16 mouse cellular contexts compared by ENCODE assay signal in the genomic region with DNA sequence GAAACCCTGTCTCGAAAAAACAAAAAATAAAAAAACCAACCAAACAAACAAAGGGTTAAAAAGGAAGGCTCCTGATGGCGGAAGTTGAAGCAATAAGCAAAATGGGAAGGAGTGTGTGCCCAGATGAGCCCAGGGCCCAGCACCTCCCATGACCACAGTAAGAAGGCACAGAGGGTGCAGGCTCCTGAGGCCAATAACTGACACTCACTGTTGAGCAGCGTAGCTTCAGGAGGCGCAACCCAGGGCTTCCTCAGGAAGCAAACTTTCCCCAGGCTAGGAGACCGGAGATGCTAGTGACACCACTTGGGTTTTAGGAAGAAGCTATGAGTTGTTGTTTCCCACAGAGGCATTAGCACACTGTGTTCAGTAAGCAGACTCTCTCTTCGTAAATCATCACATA. TPM values are rescaled to one million over a fixed set of nuclear protein-coding genes. Genes with fewer than 3 reads are reported as not detected.
A peak's percentile ranks its signal among the peaks of the same experiment; 100 is the strongest.
DNase-seq lines count a peak whose midpoint lies in the region; ATAC-seq lines count a peak whose summit lies in the region.
"Had no signal": no experiment of that assay in that cellular context is flagged by ENCODE, and none has a peak within 500 bp of the region (broad histone marks: within the 10 kb centered on the region; RNA-seq: fewer than 3 reads in every experiment).

No protein-coding gene starts in this region.

- H3K9ac ChIP-seq in liver, embryonic 11.5 days (ENCODE audit: low read depth, low read length): no peak overlapping the region
- no peak overlapping the region for H3K9ac ChIP-seq in liver, embryonic 16.5 days (ENCODE audit: low read depth, low read length)
- H3K9ac ChIP-seq in forebrain, embryonic 11.5 days (ENCODE audit: low read length): no peak overlapping the region

- peaks cover 6% of the 10 kb centered on the region for H3K27me3 ChIP-seq in liver, embryonic 11.5 days (replicated peaks; ENCODE audit: control insufficient read depth, insufficient read depth, low read length)
- H3K27me3 ChIP-seq in liver, embryonic 16.5 days (ENCODE audit: control insufficient read depth, insufficient read depth, low read depth, low read length): no peaks in the 10 kb centered on the region
- H3K27me3 ChIP-seq in forebrain, embryonic 11.5 days (ENCODE audit: control insufficient read depth, insufficient read depth, low read length): peaks cover 2% of the 10 kb centered on the region; the same call in 1 of the 2 replicates

- no peaks in the 10 kb centered on the region for H3K36me3 ChIP-seq in liver, embryonic 11.5 days (ENCODE audit: control insufficient read depth, insufficient read depth, low read length)
- no peaks in the 10 kb centered on the region for H3K36me3 ChIP-seq in liver, embryonic 16.5 days (ENCODE audit: control insufficient read depth, insufficient read depth)
- H3K36me3 ChIP-seq in forebrain, embryonic 11.5 days (ENCODE audit: control insufficient read depth, insufficient read depth, low read length): no peaks in the 10 kb centered on the region
- H3K36me3 ChIP-seq: hindbrain, embryonic 10.5 days had no signal

- no peak overlapping the region for H3K4me3 ChIP-seq in liver, embryonic 11.5 days (ENCODE audit: low read depth, low read length)
- H3K4me3 ChIP-seq in liver, embryonic 16.5 days (ENCODE audit: low read depth, low read length): no peak overlapping the region
- no peak overlapping the region for H3K4me3 ChIP-seq in forebrain, embryonic 11.5 days (ENCODE audit: low read depth, low read length)
- H3K4me3 ChIP-seq: hindbrain, embryonic 10.5 days; left cerebral cortex, adult 2 months had no signal

- H3K9me3 ChIP-seq in liver, embryonic 11.5 days (ENCODE audit: control insufficient read depth, low read length): no peaks in the 10 kb centered on the region
- H3K9me3 ChIP-seq in liver, embryonic 16.5 days (replicated peaks; ENCODE audit: control insufficient read depth, low read length): no peaks in the 10 kb centered on the region
- H3K9me3 ChIP-seq in forebrain, embryonic 11.5 days (ENCODE audit: control insufficient read depth, low read length): no peaks in the 10 kb centered on the region
- H3K9me3 ChIP-seq: hindbrain, embryonic 10.5 days had no signal

- no peak overlapping the region for H3K27ac ChIP-seq in liver, embryonic 11.5 days (ENCODE audit: low read depth, low read length)
- peak overlapping the region; percentile 63 for H3K27ac ChIP-seq in liver, embryonic 16.5 days (ENCODE audit: low read length)
- no peak overlapping the region for H3K27ac ChIP-seq in forebrain, embryonic 11.5 days (ENCODE audit: low read depth, low read length)
- H3K27ac ChIP-seq: hindbrain, embryonic 10.5 days; left cerebral cortex, adult 2 months had no signal

- no peak overlapping the region for H3K4me2 ChIP-seq in liver, embryonic 11.5 days
- no peak overlapping the region for H3K4me2 ChIP-seq in liver, embryonic 16.5 days (ENCODE audit: low read depth, low read length)
- no peak overlapping the region for H3K4me2 ChIP-seq in forebrain, embryonic 11.5 days (ENCODE audit: low read depth, low read length, severe bottlenecking)

- H3K4me1 ChIP-seq in liver, embryonic 11.5 days (replicated peaks; ENCODE audit: control insufficient read depth, insufficient read depth, low read length): peaks cover 7% of the 10 kb centered on the region
- H3K4me1 ChIP-seq in liver, embryonic 16.5 days (ENCODE audit: control insufficient read depth, low read depth, low read length): peaks cover 4% of the 10 kb centered on the region
- H3K4me1 ChIP-seq in forebrain, embryonic 11.5 days (replicated peaks; ENCODE audit: control insufficient read depth, insufficient read depth, low read length): peaks cover 5% of the 10 kb centered on the region; the same call in 1 of the 2 replicates

- WGBS in liver, embryonic 11.5 days: 51% methylated on average over 6 of the region's 6 CpGs
- 32% methylated on average over 6 of the region's 6 CpGs for WGBS in liver, embryonic 16.5 days (ENCODE audit: insufficient replicate concordance)
- 79% methylated on average over 6 of the region's 6 CpGs for WGBS in forebrain, embryonic 11.5 days

- ATAC-seq in liver, embryonic 11.5 days (replicated peaks; ENCODE audit: low FRiP score): no peak
- peak; percentile 45; the same call in 1 of the 2 replicates for ATAC-seq in liver, embryonic 16.5 days (ENCODE audit: low read depth)
- peak; percentile 14; the same call in 1 of the 2 replicates for ATAC-seq in neutrophil, adult 5-6 weeks (ENCODE audit: extremely low read depth, insufficient number of reproducible peaks, low FRiP score, poor library complexity, severe bottlenecking)
- ATAC-seq in forebrain, embryonic 11.5 days (replicated peaks; ENCODE audit: low FRiP score): no peak
- ATAC-seq: CD4-positive, CD25-positive, alpha-beta regulatory T cell, adult 4 months; inflammation-experienced regulatory T-cells, adult 6 months had no signal

- peak; percentile 26 for DNase-seq in liver
- DNase-seq in liver, embryonic 11.5 days (ENCODE audit: low spot score): no peak
- DNase-seq in spleen, postnatal 36 days (ENCODE audit: low spot score in 2 of 2): peak; percentile 37 to 61
- no peak for DNase-seq in spleen, postnatal 14 days (ENCODE audit: low spot score in 2 of 2)
- no peak for DNase-seq in adrenal gland, postnatal 25 days
- DNase-seq in forebrain, embryonic 11.5 days (ENCODE audit: low spot score): no peak
- DNase-seq: adrenal gland, adult 8-10 months; cerebellum, postnatal 14 days; retina, postnatal 1 day; thymus, postnatal 14 days had no signal

RNA-seq across cellular contexts. Expression of a gene that starts 4.3 kb away (rescaled TPM):
- polyA plus RNA-seq in liver, embryonic 11.5 days (2014; fragmentation: Nextera tagmentation; extraction: Ambion mirVana): 6.6 and 7.7 TPM in 2 replicates
- polyA plus RNA-seq in liver, embryonic 16.5 days (2015; fragmentation: Nextera tagmentation; extraction: Ambion mirVana): 2.4 and 2.5 TPM in 2 replicates
- total RNA-seq in neutrophil, adult 5-6 weeks (2017): 19.5 and 19.6 TPM in 2 replicates
- total RNA-seq in adrenal gland, postnatal 25 days (2021): 15.5 and 16.3 TPM in 2 replicates
- 5.8 and 6.0 TPM in 2 replicates for polyA plus RNA-seq in forebrain, embryonic 11.5 days (2014; fragmentation: Nextera tagmentation; extraction: Ambion mirVana)

RNA-seq across cellular contexts. Expression of a gene that starts 13.7 kb away (rescaled TPM):
- polyA plus RNA-seq in liver, embryonic 11.5 days (2014; fragmentation: Nextera tagmentation; extraction: Ambion mirVana): 0.40 and 0.88 TPM in 2 replicates
- polyA plus RNA-seq in liver, embryonic 16.5 days (2015; fragmentation: Nextera tagmentation; extraction: Ambion mirVana): 0.19 and 0.20 TPM in 2 replicates
- total RNA-seq in neutrophil, adult 5-6 weeks (2017): 1.4 TPM in 2 replicates
- 4.3 and 6.4 TPM in 2 replicates for total RNA-seq in adrenal gland, postnatal 25 days (2021)
- 2.1 and 2.6 TPM in 2 replicates for polyA plus RNA-seq in forebrain, embryonic 11.5 days (2014; fragmentation: Nextera tagmentation; extraction: Ambion mirVana)

Comparison
In these comparisons a context has a peak if more than half of its experiments do, and no peak if none do; other contexts are left out.
1. DNase-seq: peak in liver (single experiment) and spleen, postnatal 36 days (2 of 2); none in liver, embryonic 11.5 days (single experiment), spleen, postnatal 14 days (0 of 2), adrenal gland, postnatal 25 days (single experiment) and forebrain, embryonic 11.5 days (single experiment).
2. ATAC-seq: peak in liver, embryonic 16.5 days (single experiment) and neutrophil, adult 5-6 weeks (single experiment); none in liver, embryonic 11.5 days (single experiment) and forebrain, embryonic 11.5 days (single experiment).